Mouse (Mus musculus): ENCODE results near the gene Actl7a.

DNA sequence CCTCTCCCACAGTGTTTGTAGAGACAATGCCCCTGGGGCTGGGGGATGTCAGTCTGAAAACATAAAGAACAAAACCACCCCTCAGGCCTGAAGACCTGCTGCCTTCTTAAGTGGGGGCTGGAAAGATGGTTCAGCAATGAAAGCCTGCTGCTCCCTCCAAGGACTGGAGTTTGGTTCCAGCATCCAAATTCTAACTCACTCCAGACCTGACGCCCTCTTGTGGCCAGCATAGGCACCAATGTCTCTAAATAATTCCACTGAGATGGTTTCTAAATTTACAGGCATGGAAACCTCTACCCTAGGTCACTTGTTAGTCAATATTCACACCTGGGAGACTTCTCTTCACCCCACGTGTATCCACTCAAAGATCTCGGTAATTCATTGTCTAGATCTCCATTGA lies 21.7 kb upstream of the Actl7a start:
- TF ChIP-seq CTCF (IDR thresholded peaks at IDR 0.05; ENCODE audit: control insufficient read depth, insufficient read depth, insufficient read length) (no peak), USF1 (IDR thresholded peaks at IDR 0.05; ENCODE audit: low read depth) (no peak)

Measured in C2C12 (cell line).